Mouse (Mus musculus) heart, postnatal 10 days (tissue): ENCODE data around the gene Bcor. TPM values are rescaled to one million over a fixed set of nuclear protein-coding genes. Genes with fewer than 3 reads are reported as not detected.

ENCODE experiments used
- DNase-seq, 2 experiments: peaks; one replicate each; pipeline ENCODE4 v3.0.0; 2021
- intact Hi-C: fragments of 180-260 bp; cut with DNase I; formaldehyde crosslinking; loops from one replicate; pipeline ENCODE4 v1.15.1; 2025
- total RNA-seq, 2 experiments: library from RNA; stranded (reverse); gene quantifications; 2 replicates each; pipeline ENCODE4 v1.2.3; 2021

Bcor gene
- total RNA-seq, 2 experiments from 2014 or later = 26.4 to 38.5 TPM

DNA sequence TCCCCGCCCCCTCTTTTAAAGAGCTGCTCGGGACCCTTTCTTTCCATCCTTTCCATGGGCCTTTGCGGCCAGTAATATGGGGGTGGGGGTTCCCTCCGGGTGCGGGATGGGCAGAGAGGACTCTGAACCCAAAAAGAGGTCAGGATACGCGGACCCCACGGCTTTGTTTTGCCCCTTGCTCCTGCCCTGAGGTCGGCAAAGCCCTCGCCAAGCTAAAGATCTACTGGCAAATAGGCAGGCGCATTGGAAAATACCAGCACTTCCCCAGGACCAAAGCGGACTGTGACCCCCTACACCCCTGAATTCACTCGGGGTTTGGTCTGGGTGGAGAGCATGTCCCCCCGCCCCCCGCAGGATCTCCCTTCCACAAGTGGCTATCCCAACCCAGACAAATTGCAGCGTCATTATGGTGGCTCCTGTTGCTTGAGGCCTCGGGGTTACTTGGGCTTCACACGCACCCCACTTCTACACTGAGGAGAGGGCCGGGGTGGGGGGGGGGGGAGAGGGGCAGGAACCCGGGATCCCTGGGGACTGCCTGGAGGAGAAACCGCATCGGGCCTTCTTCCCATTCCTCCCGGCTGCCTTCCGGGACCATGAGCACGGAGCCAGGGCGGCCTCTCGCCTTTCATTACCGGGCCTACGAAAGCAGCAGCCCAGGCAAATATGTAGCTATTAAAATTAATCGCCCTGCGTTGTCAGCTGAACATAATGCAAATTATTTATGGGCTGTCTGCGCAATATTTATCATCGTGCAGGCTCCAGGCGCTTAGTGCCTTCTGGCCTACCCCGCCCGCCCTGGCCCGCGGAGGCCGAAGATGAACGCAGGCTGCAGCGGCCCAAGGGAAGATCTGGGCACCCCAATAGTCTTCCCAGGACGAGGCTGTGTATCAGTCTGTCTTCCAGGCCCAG lies 7.9 kb downstream of the Bcor start:
- DNase-seq = no peak
- intact Hi-C loops = no loop called here

DNA sequence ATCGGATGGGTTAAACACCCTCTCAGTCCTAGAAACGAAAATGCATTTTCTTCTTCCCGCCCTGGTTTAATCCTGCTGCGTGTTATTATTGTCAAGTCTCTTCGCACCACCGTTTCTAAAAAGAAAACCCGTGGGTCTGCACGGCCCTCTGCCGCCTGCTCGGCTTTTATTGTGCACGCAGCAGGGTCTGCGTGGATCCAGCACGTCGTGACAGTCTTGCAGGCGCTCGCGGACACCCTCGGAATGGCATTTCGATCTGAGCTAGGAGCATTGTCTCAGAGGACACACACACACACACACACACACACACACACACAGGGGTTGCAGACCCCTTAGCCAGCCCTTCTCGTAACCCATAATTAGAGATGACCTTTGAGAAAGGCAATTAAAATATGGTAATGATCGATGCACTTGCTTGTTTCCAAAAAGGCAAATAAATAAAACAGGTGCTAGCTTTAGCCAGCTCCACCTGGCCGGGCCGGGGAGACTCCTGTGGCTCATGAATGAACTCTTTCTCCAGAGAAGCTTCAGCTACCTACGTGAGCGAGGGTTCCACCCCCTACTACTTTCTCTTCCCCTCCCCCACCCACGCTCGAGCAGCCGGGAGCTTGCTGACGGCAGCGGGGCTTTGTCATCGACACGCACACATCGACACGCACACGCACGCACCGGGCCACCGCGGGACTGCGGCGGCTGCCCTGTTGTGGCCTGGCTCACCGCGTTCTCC lies 8.7 kb downstream of the Bcor start:
- intact Hi-C loops = no loop called here
- DNase-seq = peak in 1 of 2 experiments; percentile 27

GRCm38 (mm10) chrX:12150425-12150824 lies 9.7 kb downstream of the Bcor start:
- intact Hi-C loops = no loop called here
- peak in 1 of 2 experiments; percentile 13 for DNase-seq

- no peak for DNase-seq
- intact Hi-C loops = loop anchor here (5.0 kb wide), 1 partner anchor 149 kb away; no protein-coding TSS in a partner anchor
These were observed 13.9 kb downstream of the Bcor start for GRCm38 (mm10) chrX:12146263-12146662.

GRCm38 (mm10) chrX:12142832-12143231 lies 17.3 kb downstream of the Bcor start:
- intact Hi-C loops = no loop called here
- no peak for DNase-seq

- DNase-seq = peak in 1 of 2 experiments; percentile 42
- intact Hi-C loops = loop anchor here (2.0 kb wide), 1 partner anchor 15 kb away; no protein-coding TSS in a partner anchor
These were observed 19.9 kb downstream of the Bcor start for GRCm38 (mm10) chrX:12140086-12140740.

GRCm38 (mm10) chrX:12138266-12138665 lies 21.9 kb downstream of the Bcor start:
- no peak for DNase-seq
- intact Hi-C loops = loop anchor here (2.0 kb wide), 1 partner anchor 19 kb away; no protein-coding TSS in a partner anchor

DNA sequence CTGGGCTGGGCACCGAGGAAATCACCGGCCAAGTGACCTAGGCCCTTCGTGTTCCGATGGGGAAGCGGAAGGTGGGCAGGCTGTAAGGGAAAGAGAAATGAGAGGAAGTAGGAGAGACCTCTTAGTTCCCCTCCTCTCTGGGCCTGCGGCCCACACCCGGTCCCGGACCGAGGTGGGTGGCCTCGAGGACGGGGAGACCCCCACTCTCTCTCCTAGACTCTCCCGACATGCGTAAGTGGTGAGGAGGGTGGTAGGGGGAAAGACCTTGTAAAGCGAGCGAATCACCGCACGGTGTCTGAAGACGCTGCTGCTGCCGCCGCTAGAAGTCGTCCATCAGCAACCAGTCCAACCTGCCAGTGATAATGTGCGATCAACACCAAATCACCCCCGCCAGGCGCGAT lies 23.0 kb downstream of the Bcor start:
- intact Hi-C loops = no loop called here
- DNase-seq = no peak

- intact Hi-C loops = no loop called here
- DNase-seq = peak; percentile 72 to 76
These were observed 23.7 kb downstream of the Bcor start for GRCm38 (mm10) chrX:12136261-12137101.

DNA sequence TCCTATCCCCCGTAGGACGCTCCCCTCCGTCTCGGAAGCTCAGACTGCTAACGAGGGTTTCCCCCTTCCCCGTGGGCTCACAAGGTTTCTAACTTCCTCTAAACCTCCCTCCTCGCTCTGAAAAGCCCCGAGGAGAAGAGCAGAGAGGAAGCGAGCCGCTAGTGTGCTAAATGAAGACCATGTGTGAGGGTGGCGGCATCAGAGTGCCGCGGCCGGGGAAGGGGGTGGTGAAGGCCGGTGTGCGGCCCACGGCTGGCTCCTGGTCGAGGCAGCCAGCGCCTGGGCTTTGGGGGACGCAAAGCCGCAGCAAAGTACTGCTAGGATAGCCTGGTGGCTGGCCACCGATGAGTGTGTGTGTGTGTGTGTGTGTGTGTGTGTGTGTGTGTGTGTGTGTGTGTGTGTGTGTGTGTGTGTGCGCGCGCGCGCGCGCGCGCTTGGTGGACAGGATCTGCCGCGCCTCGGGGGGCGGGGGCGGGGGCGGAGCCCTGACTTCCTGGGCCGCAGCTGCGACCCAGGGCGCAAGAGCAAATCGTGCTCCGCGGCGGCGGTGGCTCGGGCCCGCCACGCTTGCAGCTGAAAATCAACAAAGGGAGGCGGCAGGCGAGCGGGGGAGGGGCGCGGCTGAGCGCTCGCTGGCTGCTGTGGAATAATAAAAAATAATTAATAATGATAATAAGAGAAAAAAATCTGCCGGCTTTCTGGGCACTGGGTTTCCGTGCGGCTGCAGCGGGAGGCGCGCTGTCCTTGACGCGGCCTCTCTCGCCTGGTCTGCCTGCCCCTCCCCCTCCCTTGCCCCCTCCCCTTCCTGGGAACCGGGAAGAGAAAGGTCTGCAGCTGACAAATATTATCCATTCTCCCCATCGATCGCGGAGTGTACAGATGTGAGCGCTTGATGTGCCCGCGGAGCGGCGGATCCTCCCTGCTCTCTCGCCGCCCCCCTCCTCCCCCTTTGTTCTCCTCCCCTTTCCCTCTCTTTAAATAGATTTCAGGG lies 24.7 kb downstream of the Bcor start:
- intact Hi-C loops = no loop called here
- peak; percentile 74 to 76 for DNase-seq

DNA sequence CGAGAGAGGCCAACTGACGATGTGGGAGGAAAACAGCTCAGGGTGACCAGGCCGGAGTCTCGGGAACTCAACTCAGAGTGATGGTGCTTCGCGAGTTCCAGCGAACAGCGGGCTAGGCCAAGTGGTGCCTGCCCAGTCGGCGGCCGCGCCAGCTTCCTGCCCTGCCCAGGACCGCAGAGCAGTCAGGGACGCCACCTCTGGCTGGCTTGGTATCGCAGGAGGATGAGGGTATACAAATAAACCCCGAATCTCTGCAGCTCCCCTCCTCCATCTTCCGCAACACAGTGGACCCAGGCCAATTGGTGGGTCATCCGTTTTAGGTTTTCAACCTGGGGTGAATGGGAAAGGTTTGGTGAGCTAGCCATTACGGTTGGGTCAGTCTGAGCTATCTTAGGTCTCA lies 25.6 kb downstream of the Bcor start:
- DNase-seq = peak; percentile 73
- intact Hi-C loops = loop anchor here (1.0 kb wide), 1 partner anchor 46 kb away; no protein-coding TSS in a partner anchor

- peak in 1 of 2 experiments; percentile 34 for DNase-seq
- intact Hi-C loops = loop anchor here (1.0 kb wide), 1 partner anchor 46 kb away; no protein-coding TSS in a partner anchor
These were observed 26.2 kb downstream of the Bcor start for GRCm38 (mm10) chrX:12133836-12134431.

GRCm38 (mm10) chrX:12133178-12133835 lies 26.8 kb downstream of the Bcor start:
- DNase-seq = peak; percentile 65 to 73
- intact Hi-C loops = no loop called here

DNA sequence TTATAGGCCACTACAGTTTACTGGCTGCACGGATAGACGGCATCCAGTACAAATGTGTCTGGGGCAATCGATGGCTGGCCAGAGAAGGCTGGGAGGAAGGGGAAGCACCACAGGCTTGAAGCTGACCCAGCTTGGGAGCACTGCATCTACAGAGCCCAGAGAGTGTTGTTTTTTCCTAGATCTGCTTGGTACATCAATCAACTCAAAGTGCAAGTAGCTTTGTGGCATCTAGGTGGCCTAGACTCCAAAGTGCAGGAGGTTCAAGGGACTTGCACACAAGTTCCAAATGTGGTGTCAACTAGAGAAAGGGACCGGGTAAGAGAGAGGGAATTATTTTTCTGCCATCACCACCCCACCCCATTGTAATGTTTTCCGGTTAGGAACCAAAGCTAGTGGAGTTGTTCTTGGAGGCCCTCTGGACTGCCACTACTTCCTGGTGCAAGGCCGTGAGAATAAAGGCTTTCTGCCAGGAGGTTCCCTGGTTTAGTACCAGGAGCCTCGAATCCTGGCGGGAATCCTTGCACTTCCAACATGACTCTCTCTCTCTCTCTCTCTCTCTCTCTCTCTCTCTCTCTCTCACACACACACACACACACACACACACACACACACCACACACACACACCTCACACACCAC lies 27.5 kb downstream of the Bcor start:
- intact Hi-C loops = no loop called here
- peak in 1 of 2 experiments; percentile 7 for DNase-seq

DNA sequence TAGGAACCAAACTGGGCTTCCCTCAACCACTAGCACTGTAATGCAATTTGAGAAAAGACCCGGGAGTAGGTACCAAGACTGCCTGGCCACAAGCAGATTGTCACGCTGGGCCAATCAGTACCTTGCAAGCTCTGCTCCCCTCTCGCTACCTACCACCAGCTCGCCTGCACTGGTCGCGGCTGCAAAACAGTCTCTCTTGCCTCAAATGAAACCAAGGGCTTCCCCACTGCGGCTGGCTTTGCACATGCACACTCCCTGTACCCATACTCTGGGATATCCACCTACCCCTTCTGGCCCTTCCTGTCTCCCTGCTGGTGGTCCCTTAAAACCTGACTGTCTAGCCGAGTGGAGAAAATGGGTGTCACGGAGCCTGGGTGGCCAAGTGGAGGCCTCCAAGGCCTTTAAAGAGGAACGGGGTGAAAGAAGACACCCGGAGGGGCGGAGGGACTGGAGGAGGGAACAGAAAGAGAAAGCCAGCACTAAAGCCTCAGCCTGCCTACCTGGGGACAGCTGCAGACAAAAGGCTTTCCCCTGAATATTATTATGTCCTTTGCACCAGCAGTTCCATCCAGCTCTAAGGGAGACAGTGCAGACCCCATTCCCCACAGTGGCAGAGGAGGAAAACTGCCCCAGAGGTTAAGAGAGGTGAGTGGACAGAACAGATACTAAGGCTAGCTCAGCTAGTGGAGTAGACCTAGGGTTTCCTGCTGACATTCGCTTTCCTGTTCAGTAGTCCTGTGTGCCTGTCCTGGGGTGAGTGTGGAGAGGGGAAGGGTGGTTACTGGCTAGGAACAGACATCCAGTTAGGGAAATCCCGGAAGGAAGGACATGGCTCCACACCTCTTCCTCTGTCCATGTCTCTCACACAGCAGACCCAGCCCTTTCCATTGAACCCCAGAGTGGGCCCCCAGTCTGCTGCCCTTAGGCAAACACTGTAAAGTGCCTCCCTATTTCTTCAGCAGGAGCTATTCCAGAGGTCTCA lies 30.0 kb downstream of the Bcor start:
- intact Hi-C loops = no loop called here
- no peak for DNase-seq

DNA sequence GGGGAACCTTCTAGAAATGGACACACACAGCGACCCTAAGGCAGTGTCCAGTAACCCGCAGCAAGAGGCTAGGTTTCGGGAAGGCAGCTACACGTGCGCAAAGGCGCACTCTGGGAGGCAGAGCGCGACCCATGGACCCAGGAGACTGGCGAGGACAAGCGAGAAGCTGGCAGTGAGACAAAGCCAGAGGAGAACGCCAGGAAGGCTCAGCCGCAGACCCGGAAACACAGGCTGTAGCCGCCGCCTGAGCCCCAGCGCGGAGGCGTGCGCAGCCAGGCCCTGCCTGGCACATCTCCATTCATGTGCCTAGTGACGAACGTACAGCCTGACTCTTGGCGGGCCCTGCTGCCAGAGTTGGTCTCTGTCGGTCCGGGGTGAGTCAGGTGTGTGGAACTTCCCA lies 30.9 kb downstream of the Bcor start:
- intact Hi-C loops = no loop called here
- DNase-seq = peak; percentile 73 to 84
